Mouse (Mus musculus) stomach, embryonic 14.5 days (tissue): ENCODE data around the gene B4gat1. TPM values are rescaled to one million over a fixed set of nuclear protein-coding genes. Genes with fewer than 3 reads are reported as not detected.

Source experiments
- ATAC-seq: fragments of 200-750 bp; cut with Nextera tagmentation; 2 replicates; pipeline ENCODE4 v1.8.0; 2017; ENCODE audit warnings: low read depth, moderate TSS enrichment; ENCODE audit not compliant: insufficient number of reproducible peaks, insufficient read depth, low FRiP score
- H3K27ac ChIP-seq: fragments of 300-500 bp; sonication (generic); 2 replicates; pipeline ENCODE4 v1.5.1; 2014; ENCODE audit warnings: mild to moderate bottlenecking, low read length, moderate library complexity, mixed read lengths
- H3K27me3 ChIP-seq: fragments of 300-500 bp; sonication (generic); 2 replicates; pipeline ENCODE4 v1.6.1; 2014; ENCODE audit warnings: low read length, control low read depth, mixed read lengths; ENCODE audit not compliant: control insufficient read depth, insufficient read depth
- H3K36me3 ChIP-seq: fragments of 300-500 bp; sonication (generic); 2 replicates; pipeline ENCODE4 v1.6.1; 2014; ENCODE audit warnings: mild to moderate bottlenecking, control low read depth, low read length, moderate library complexity, mixed read lengths; ENCODE audit not compliant: control insufficient read depth, insufficient read depth
- H3K4me1 ChIP-seq: fragments of 300-500 bp; sonication (generic); 2 replicates; pipeline ENCODE4 v1.6.1; 2014; ENCODE audit warnings: low read length, control low read depth, mixed read lengths; ENCODE audit not compliant: control insufficient read depth, insufficient read depth
- H3K4me2 ChIP-seq: fragments of 300-500 bp; sonication (generic); replicated peaks from 2 replicates; pipeline ENCODE4 v1.6.1; 2014; ENCODE audit warnings: low read depth, low read length, control low read depth
- H3K4me3 ChIP-seq: fragments of 300-500 bp; sonication (generic); 2 replicates; pipeline ENCODE4 v1.5.1; 2014; ENCODE audit warnings: low read depth, low read length, control low read depth
- H3K9ac ChIP-seq: fragments of 300-500 bp; sonication (generic); replicated peaks from 2 replicates; pipeline ENCODE4 v1.6.1; 2014; ENCODE audit warnings: low read depth, mild to moderate bottlenecking, control low read depth, low read length, moderate library complexity, mixed read lengths
- H3K9me3 ChIP-seq: fragments of 300-500 bp; sonication (generic); 2 replicates; pipeline ENCODE4 v1.6.1; 2016; ENCODE audit warnings: low read depth, low read length, control low read depth; ENCODE audit not compliant: control insufficient read depth
- WGBS: fragments of 180-500 bp; shearing (Covaris S2); extraction: QIAGEN DNeasy Blood & Tissue Kit; methylation state at CpG from one replicate; pipeline ENCODE4 v1.1.7; 2014; 5-methylcytosine and 5-hydroxymethylcytosine counted together
- polyA plus RNA-seq: library from polyadenylated mRNA; unstranded; fragments of >200 nt; fragmentation: Nextera tagmentation; extraction: Ambion mirVana; gene quantifications from 2 replicates; pipeline ENCODE4 v1.2.1, GENCODE M21; 2014

Gene B4gat1
- polyA plus RNA-seq, 1 experiment from 2014 or later: 40.5 TPM

DNA sequence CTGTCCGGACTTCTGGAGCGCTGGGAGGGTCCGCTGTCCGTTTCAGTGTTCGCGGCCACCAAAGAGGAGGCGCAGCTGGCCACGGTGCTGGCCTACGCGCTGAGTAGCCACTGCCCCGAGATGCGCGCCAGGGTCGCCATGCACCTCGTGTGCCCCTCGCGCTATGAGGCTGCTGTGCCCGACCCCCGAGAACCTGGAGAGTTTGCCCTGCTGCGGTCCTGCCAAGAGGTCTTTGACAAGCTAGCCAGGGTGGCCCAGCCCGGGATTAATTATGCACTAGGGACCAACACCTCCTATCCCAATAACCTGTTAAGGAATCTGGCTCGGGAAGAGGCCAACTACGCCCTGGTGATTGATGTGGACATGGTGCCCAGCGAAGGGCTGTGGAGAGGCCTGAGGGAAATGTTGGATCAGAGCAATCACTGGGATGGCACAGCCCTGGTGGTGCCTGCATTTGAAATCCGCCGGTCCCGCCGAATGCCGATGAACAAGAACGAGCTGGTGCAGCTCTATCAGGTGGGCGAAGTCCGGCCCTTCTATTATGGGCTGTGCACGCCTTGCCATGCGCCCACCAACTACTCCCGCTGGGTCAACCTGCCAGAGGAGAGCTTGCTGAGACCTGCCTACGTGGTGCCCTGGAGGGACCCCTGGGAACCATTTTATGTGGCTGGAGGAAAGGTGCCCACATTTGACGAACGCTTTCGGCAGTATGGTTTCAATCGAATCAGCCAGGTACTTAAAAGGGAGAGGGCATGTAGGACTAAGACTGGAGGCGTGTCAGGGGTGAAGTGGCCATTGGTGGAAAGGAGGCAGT is 882 bp downstream of the B4gat1 start:
- Histone ChIP-seq H3K27me3 (no peaks in the 10 kb centered on the region), H3K4me1 (peaks cover 26% of the 10 kb centered on the region), H3K36me3 (peaks cover 3% of the 10 kb centered on the region; the same call in 1 of the 2 replicates), H3K9ac (peak overlapping the region; percentile 59), H3K4me2 (peak overlapping the region; percentile 93), H3K27ac (peak overlapping the region; percentile 72; the same call in 1 of the 2 replicates), H3K4me3 (peak overlapping the region; percentile 56), H3K9me3 (no peaks in the 10 kb centered on the region)
- 15% methylated on average over 41 of the region's 41 CpGs for WGBS
- 0 out of 2 replicates have a peak, but pooled peaks have one; percentile 12 for ATAC-seq

- WGBS: 3% methylated on average over 40 of the region's 40 CpGs
- Histone ChIP-seq H3K4me3 (peak within 1 kb of the TSS; percentile 56), H3K9ac (peak within 1 kb of the TSS; percentile 83), H3K4me1 (peaks cover 26% of the 10 kb centered on the region), H3K27me3 (no peaks in the 10 kb centered on the region), H3K27ac (peak within 1 kb of the TSS; percentile 61), H3K4me2 (peak within 1 kb of the TSS; percentile 93), H3K36me3 (peaks cover 3% of the 10 kb centered on the region; the same call in 1 of the 2 replicates), H3K9me3 (no peaks in the 10 kb centered on the region)
- peak; percentile 64 for ATAC-seq
These were observed 2.4 kb downstream of the B4gat1 start, which contains the start of gene Brms1 for GRCm38 (mm10) chr19:5040862-5041523. Gene Brms1, plus strand, starts transcription at chr19:5041354.

DNA sequence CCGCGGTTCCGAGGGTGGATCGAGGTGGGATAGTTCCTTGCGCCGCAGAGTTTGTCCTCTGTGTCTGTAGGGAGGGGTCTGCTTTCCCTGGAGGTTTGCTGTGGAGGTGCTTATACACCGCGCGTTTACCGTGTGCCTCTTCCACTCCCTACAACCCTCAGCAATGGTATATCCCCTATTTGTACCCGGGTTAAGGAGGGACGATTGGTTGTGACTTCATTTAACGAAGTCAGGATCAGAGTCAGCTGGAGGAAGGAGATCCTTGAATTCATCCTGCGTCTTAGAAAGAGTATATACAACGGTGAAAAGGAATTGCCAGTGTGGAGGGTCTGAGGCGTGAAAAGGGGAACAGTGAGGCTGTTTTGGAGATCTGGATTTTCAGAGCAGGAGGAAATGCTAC is 3.0 kb downstream of the B4gat1 start:
- 2% methylated on average over 16 of the region's 16 CpGs for WGBS
- no peak for ATAC-seq
- Histone ChIP-seq H3K9ac (peak overlapping the region; percentile 83), H3K27ac (peak overlapping the region; percentile 61), H3K9me3 (no peaks in the 10 kb centered on the region), H3K4me2 (peak overlapping the region; percentile 93), H3K4me1 (peaks cover 26% of the 10 kb centered on the region), H3K27me3 (no peaks in the 10 kb centered on the region), H3K36me3 (peaks cover 6% of the 10 kb centered on the region; the same call in 1 of the 2 replicates), H3K4me3 (peak overlapping the region; percentile 56)

- peaks cover 11% of the 10 kb centered on the region; the same call in 1 of the 2 replicates for H3K36me3 ChIP-seq
- H3K4me1 ChIP-seq: peaks cover 20% of the 10 kb centered on the region
- no peak for ATAC-seq
- no peaks in the 10 kb centered on the region for H3K27me3 ChIP-seq
- H3K4me2 ChIP-seq: no peak overlapping the region
- H3K27ac ChIP-seq: no peak overlapping the region
- WGBS: 83% methylated on average over 4 of the region's 4 CpGs
- no peak overlapping the region for H3K4me3 ChIP-seq
- no peak overlapping the region for H3K9ac ChIP-seq
- H3K9me3 ChIP-seq: no peaks in the 10 kb centered on the region
These were observed 6.9 kb downstream of the B4gat1 start for GRCm38 (mm10) chr19:5045531-5045930.

DNA sequence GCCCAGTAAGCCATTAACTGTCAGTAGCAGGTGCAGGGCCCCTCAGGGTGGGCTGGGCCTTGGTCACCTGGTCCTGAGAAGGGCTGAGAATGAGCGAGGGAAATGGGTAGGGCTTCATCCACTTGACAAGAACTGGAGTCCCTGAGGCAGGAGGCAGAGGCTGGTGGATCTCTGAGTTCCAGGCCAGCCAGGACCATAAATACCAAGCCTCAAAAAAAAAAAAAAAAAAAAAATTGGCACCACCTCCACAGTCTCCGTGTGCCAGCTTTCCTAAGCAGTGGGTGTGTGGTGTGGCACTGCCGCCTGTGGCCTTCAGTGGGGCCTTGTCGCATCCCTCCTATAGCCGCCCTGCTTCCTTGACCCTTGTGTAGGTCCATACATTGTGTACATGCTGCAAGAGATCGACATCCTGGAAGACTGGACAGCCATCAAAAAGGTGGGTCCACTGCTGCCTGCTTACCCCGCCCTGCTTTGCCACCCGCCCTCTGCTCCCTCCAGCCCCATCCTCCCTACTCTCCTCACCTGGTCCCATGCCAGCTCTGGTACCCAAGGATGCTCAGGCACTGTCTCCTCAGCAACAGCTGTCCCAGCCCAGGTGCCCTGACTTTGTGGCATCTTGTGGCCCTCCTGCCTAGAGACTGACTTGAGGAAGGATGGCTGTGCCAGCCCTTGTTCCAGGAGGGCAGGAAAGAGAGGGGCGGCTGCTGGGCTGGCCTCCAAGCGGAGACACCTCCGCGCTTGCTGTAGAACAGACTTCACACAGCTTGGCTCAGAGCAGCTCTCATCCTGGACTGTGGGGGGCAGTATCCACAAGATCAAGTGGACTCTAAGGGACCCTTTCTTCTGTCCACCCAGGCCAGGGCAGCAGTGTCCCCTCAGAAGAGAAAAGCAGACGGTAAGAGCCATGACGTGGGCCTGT is 9.8 kb downstream of the B4gat1 start:
- Histone ChIP-seq H3K36me3 (peaks cover 8% of the 10 kb centered on the region; the same call in 1 of the 2 replicates), H3K9ac (no peak overlapping the region), H3K4me3 (no peak overlapping the region), H3K4me1 (peaks cover 10% of the 10 kb centered on the region; the same call in 1 of the 2 replicates), H3K27me3 (0 out of 2 replicates have a peak, but pooled peaks cover 6% of the 10 kb centered on the region), H3K4me2 (no peak overlapping the region), H3K9me3 (no peaks in the 10 kb centered on the region), H3K27ac (no peak overlapping the region)
- no peak for ATAC-seq
- WGBS: 86% methylated on average over 14 of the region's 14 CpGs

DNA sequence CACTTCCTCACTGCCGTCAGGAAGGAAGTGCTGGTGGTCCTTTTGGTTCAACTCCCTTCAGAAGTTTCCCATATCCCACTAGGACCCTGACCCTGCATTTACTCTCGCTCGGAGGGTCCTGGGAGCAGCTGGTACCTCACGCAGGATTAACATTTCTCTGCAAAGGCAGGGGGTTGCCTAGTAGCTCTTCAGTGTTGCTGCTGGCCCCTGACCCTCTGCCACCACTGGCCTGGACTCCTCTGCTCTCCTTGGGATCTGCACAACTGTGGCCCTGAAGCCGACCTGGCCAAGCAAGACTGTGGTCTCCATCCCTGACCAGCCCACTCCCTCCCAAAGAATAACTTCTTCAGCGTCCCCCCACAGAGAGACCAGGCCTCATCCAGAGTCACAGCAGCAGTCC is 10.7 kb downstream of the B4gat1 start:
- Histone ChIP-seq H3K9ac (no peak overlapping the region), H3K27ac (no peak overlapping the region), H3K4me2 (no peak overlapping the region), H3K36me3 (peaks cover 7% of the 10 kb centered on the region; the same call in 1 of the 2 replicates), H3K4me1 (peaks cover 10% of the 10 kb centered on the region; the same call in 1 of the 2 replicates), H3K9me3 (no peaks in the 10 kb centered on the region), H3K4me3 (no peak overlapping the region), H3K27me3 (0 out of 2 replicates have a peak, but pooled peaks cover 8% of the 10 kb centered on the region)
- WGBS: 87% methylated on average over 6 of the region's 6 CpGs
- ATAC-seq: no peak

DNA sequence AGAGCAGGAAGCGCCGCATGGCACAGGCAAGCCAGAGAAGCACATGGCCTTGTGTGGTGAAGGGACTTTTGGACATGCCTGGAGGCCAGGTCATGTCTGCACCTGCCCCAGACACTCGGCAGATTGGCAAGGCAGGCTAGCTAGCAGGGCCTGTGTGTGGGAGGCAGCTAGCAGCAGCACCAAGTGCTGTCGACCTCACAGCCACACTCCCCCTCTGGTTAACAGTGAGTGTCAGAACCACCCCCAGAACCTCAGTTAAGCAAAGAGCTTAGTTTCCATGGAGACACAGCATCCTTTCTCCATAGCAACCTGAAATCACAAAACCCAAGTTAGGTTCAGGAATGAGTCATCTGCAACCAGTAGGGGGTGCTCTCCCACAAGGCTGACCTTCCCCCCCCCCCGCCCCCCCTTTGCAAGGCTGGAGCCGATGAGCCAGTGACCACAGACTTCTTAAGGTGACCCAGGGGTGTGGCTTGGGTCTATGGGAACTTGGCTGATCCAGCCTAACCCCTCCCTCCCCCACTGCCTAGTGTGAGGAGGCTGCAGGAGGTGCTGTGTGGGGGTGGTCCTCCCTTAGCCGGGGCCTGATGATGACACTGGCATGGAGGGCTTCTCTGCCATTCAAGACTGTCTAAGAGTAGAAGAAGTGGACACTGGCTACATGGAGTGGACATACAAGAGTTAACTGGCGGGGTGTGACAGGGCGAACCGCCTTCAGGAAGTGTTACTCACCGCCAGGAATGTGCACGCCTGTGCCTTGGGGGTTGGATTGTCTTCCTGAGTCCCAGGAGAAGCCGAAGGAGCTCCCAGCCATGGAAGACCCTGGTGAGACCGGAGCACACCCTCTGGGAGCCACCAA is 11.7 kb downstream of the B4gat1 start, which contains the start of gene Rin1:
Gene Rin1 (plus strand): TSS at position 435 of the 859 bp plus-strand sequence.
- 15% methylated on average over 14 of the region's 14 CpGs for WGBS
- Histone ChIP-seq H3K27ac (no peak within 1 kb of the TSS), H3K36me3 (peaks cover 7% of the 10 kb centered on the region; the same call in 1 of the 2 replicates), H3K4me1 (peaks cover 10% of the 10 kb centered on the region; the same call in 1 of the 2 replicates), H3K27me3 (0 out of 2 replicates have a peak, but pooled peaks cover 8% of the 10 kb centered on the region), H3K9ac (no peak within 1 kb of the TSS; the same call in 1 of the 2 replicates), H3K4me3 (peak within 1 kb of the TSS; percentile 24), H3K4me2 (peak within 1 kb of the TSS; percentile 49), H3K9me3 (no peaks in the 10 kb centered on the region)
- peak; percentile 61 for ATAC-seq
